Mouse (Mus musculus) gastrocnemius, postnatal 36 days (tissue): Measurements from ENCODE around the gene 6430548M08Rik. TPM values are rescaled to one million over a fixed set of nuclear protein-coding genes. Genes with fewer than 3 reads are reported as not detected.

ENCODE experiments used
- DNase-seq, 2 experiments: peaks; one replicate each; pipeline ENCODE4 v3.0.0; 2022
- intact Hi-C: fragments of 180-260 bp; cut with DNase I; formaldehyde crosslinking; loops from one replicate; pipeline ENCODE4 v1.15.1; 2025
- total RNA-seq, 2 experiments: library from RNA; stranded (reverse); gene quantifications; 2 replicates each; pipeline ENCODE4 v1.2.3; 2021

6430548M08Rik gene
- total RNA-seq, 2 experiments from 2014 or later: 29.0 to 41.6 TPM

DNA sequence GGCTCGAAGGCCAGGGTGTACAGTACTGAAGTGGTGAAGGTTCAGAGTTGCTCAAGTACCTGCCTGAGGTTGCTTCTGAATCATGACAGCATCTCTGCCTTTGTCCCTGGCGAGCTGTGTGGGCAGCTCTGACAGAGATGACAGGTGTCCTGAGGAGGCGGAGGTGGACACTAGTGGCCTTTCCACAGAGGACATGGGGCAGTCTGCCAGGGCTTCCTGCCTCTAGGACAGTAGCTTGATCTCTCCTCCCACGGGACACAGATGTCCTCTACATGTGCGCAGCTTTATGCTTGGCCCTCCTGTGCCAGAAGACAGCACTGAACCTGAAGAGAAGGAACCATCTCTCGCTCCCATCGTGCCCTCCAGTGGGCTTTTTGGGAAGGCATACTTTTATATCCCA lies 19.2 kb downstream of the 6430548M08Rik start:
- intact Hi-C loops: no loop called here
- no peak for DNase-seq

- intact Hi-C loops: no loop called here
- no peak for DNase-seq
Observed at GRCm38 (mm10) chr8:120135687-120136086, 21.7 kb downstream of the 6430548M08Rik start.

DNA sequence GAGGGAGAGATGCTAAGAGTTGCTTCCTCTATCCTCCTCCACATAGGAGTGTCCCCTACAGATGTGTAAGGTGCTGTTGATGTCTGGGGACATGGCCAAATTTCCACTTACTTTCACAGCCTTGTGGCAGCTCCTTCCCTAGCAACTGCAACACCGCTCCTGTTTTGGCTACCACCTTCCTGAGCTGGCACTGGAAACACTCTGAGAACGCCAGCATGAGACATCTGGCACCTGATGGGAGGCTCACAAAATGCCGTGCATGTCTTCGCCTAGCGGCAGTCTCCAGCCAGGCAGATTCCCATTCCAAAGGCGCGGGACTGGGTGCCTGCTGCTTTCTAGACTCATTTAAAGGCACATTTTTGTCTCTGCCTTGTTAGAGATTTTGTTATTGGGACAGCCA lies 22.7 kb downstream of the 6430548M08Rik start:
- peak; percentile 35 to 42 for DNase-seq
- intact Hi-C loops: no loop called here

GRCm38 (mm10) chr8:120138958-120139357 lies 25.0 kb downstream of the 6430548M08Rik start:
- DNase-seq: no peak
- intact Hi-C loops: no loop called here

DNA sequence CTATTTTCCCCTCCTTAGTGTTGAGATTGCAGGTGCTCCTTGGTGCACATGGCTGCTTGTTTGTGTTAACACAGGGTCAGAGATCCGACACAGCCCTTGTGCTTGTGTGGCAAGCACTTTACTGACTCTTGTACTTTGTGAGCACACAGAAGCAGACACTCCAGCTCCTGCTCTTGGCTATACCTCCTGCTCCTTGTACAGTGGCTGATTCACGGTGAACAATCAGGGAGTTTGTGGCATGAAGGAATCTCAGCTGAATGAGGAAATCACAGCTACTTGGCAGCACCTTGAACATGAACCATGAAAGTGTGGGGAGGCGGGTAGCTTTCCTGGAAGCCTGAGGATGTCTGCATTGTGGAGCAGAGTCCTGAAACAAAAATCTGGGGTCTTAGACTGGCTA lies 26.8 kb downstream of the 6430548M08Rik start:
- no peak for DNase-seq
- intact Hi-C loops: no loop called here

- no peak for DNase-seq
- intact Hi-C loops: no loop called here
Observed at GRCm38 (mm10) chr8:120143911-120144651, 30.1 kb downstream of the 6430548M08Rik start.

- intact Hi-C loops: no loop called here
- no peak for DNase-seq
Observed at GRCm38 (mm10) chr8:120144652-120145301, 30.8 kb downstream of the 6430548M08Rik start.

DNA sequence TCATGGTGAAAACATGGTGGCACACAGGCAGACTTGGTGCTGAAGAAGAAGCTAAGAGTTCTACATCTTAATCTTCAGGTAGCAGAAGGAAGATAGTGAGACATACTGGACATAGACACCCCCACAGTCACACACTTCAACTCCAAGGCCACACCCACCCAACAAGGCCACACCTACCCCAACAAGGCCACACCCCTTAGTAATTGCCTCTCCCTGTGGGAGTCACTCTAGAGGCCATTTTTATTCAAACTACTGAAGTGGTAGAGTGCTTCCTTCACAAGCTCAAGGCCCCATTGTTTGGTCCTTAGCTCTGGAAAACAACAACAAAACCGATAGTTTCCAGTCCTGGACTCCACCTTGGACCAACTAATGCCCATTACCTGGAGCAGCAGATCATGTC lies 32.1 kb downstream of the 6430548M08Rik start:
- no peak for DNase-seq
- intact Hi-C loops: no loop called here

GRCm38 (mm10) chr8:120150028-120150427 lies 36.1 kb downstream of the 6430548M08Rik start:
- DNase-seq: no peak
- intact Hi-C loops: no loop called here

DNA sequence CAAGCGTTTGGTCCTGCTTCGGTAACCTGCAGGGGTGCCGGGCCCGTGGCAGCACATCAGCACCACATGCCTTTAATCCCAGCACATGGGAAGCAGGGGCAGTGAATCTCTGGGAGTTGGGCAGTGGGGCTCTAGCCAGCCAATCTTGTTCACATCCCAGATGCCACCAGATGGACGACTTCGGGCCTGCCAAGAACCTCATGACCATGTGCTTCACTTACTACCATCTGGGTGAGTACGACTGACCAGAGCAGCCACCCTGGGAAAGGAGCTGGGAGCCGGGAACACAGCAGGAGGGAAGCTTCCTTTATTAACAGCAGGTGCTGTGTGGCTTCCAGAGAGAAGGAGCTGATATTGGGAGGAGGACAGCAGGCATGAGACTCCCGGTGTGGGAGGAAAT lies 37.2 kb downstream of the 6430548M08Rik start:
- no peak for DNase-seq
- intact Hi-C loops: no loop called here

GRCm38 (mm10) chr8:120152636-120153035 lies 38.7 kb downstream of the 6430548M08Rik start:
- intact Hi-C loops: no loop called here
- no peak for DNase-seq

DNA sequence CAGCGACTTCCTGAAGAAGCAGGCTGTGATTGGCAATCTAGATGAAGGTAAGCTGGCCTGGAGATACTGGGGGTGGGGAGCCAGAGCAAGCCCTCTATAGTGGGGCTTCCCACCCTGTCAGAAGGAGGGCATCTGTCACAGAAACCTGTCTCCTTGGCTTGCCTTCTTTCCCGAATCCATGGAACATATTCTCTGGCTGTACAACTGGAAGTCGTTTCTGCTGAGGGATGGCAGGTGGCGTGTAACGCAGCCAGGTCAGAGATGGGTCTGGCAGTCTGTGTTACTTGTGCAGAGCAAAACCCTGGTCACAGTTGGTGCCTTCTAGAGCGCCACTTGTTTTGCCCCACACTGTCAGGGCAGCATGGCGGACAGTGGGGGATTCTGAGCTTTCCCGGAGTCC lies 46.4 kb downstream of the 6430548M08Rik start:
- intact Hi-C loops: no loop called here
- DNase-seq: no peak

DNA sequence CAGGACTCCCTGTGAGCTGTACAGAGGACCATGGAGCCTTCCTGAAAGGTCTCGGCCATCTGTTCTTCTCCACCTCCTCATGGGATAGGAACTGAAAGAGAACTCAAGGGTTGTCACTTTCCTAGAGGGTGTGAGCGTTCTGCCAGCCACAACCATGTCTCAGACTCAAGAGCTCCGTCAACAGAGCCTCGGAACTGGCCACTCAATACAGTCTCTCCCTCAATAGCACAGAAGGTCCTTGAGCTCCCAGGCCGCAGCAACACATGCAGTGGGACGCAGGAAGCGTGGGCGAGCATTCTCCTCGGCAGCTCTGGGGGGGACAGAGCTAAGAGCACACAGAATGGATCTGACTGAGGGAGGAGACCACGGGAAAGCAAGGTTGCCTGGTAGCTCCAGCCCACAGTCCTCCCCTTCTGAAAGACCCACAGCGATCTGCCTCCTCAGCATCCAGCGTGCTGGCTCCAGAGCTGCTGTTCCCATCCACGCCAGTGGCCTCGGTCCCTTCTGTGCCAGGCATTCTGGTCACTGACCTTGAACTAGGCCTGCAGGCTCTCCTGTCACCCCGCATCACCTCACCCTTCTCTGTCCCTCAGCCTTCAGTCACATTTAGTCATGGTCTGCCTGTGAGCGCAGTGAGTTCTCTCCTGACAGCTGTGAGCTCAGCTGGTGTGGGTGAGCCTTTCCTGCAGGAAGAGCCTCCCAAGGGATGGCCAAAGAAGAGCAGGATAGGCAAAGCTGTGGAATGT lies 47.9 kb downstream of the 6430548M08Rik start:
- DNase-seq: no peak
- intact Hi-C loops: no loop called here

- intact Hi-C loops: no loop called here
- no peak for DNase-seq
Observed at GRCm38 (mm10) chr8:120162404-120162752, 48.4 kb downstream of the 6430548M08Rik start.

DNA sequence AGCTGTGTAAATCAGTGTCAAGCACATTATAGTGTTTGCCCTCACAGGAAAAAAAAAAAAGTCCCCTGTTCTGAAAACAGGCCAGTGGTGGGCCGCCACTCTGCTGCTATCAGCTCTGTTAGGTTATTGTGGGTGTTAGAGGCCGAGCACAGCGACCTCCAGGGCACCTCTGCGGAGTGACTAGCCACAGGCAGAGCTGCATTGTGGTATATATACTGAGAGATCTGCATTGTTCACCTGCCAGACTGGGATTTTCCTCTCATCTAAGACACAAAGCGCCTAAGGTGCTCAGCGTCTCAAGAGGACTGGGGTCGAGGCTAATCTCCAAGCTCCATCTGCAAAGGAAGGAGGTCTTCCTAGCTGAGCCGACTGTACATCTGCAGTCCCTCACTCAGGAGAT lies 49.4 kb downstream of the 6430548M08Rik start:
- intact Hi-C loops: no loop called here
- DNase-seq: no peak

DNA sequence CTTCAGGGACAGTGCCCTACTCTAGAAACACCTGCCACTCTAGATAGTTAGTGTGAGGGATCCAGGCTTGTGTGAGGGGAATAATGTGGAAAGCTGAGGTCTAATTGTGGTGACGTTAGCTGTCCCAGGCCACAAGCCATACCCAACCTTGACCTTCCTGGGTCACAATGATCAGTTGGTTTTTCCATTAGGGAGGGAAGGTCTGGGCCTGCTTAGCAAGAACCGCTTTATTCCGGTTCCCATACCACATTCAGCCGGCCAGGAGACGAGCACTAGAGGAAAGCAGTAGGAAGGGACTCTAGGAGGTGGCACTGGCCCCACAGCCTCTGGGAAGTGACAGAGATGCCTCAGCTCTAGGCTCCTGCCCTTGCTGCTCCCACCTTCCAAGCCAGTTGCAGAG lies 50.1 kb downstream of the 6430548M08Rik start:
- intact Hi-C loops: no loop called here

GRCm38 (mm10) chr8:120167136-120167535 lies 53.2 kb downstream of the 6430548M08Rik start:
- DNase-seq: no peak
- intact Hi-C loops: no loop called here

More for the DNA sequence above, 50.1 kb downstream of the 6430548M08Rik start:
- no peak for DNase-seq

- intact Hi-C loops: no loop called here
- no peak for DNase-seq
Observed at GRCm38 (mm10) chr8:120167821-120168220, 53.9 kb downstream of the 6430548M08Rik start.

DNA sequence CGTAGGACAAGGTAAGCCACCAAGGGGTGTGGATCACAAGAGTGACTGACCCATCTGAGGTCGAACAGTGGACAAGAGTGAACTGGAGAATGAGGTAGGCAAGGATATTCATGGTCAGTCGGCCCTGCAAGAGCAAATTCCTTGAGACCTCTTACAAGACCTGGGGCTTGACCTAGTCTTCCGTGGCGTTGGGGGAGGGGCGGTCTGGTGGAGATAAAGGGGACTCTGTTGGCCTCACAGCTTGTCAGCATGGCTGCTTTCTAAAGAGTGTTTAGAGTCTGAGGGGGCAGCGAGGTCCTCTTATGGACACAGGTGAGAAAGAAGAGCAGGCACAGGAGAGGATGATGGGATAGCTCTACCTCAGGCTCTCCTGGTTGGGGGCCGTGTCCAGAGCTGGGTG lies 55.2 kb downstream of the 6430548M08Rik start:
- no peak for DNase-seq
- intact Hi-C loops: no loop called here

DNA sequence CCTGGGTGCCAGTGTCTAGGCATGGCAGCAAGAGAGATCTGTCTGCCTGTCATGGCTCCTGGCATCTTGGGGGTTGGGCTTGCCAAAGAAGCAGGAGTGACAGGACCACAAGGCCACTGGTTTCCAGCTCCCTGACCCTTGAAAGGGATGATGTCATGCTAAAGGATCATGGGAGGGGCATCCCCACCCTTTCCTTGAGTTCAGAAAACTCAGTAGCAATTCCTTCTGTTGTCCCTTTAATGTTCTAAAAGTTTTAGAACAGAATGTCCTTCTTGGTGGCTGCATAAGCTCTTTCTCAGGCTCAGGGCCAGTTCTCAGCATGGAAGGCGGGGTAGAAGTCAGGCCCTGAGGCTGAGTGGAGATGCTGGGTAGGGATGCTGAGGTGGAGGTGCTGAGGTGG lies 59.2 kb downstream of the 6430548M08Rik start:
- intact Hi-C loops: loop anchor here (10.0 kb wide), 1 partner anchor 432 kb away; no protein-coding TSS in a partner anchor
- no peak for DNase-seq

GRCm38 (mm10) chr8:120174606-120175005 lies 60.7 kb downstream of the 6430548M08Rik start:
- intact Hi-C loops: loop anchor here (5.0 to 10.0 kb wide), 3 partner anchors 38 to 430 kb away; no protein-coding TSS in a partner anchor
- no peak for DNase-seq
